Mouse (Mus musculus) gastrocnemius, adult 8-10 months (tissue): ENCODE measurements around the gene Ppp5c. TPM values are rescaled to one million over a fixed set of nuclear protein-coding genes. Genes with fewer than 3 reads are reported as not detected.

Experiments used
- DNase-seq, 2 experiments: peaks; one replicate each; pipeline ENCODE4 v3.0.0; 2022; ENCODE audit warnings: low spot score in 2 of 2
- total RNA-seq, 4 experiments: library from RNA; stranded (reverse); gene quantifications; 2 replicates each; pipeline ENCODE4 v1.2.4; 2022

Gene Ppp5c
- total RNA-seq, 4 experiments from 2014 or later, result 53.5 to 62.3 (median 60.6) TPM

- DNase-seq, result no peak
These were observed 26.7 kb upstream of the Ppp5c start for GRCm38 (mm10) chr7:17054325-17054989.

- DNase-seq, result peak in 1 of 2 experiments; percentile 37
These were observed 23.3 kb upstream of the Ppp5c start for GRCm38 (mm10) chr7:17050933-17051594.

GRCm38 (mm10) chr7:17050491-17050890 is 22.8 kb upstream of the Ppp5c start:
- DNase-seq, result no peak

GRCm38 (mm10) chr7:17048431-17049190 is 20.9 kb upstream of the Ppp5c start:
- no peak for DNase-seq

- no peak for DNase-seq
These were observed 19.4 kb upstream of the Ppp5c start for GRCm38 (mm10) chr7:17047041-17047682.

- DNase-seq, result no peak
These were observed 18.0 kb upstream of the Ppp5c start for GRCm38 (mm10) chr7:17045743-17046142.

GRCm38 (mm10) chr7:17039373-17039772 is 11.6 kb upstream of the Ppp5c start:
- DNase-seq, result no peak

GRCm38 (mm10) chr7:17038018-17038695 is 10.4 kb upstream of the Ppp5c start:
- no peak for DNase-seq

- no peak for DNase-seq
These were observed 2.5 kb upstream of the Ppp5c start for GRCm38 (mm10) chr7:17030239-17030638.

GRCm38 (mm10) chr7:17028923-17029322 is 1.2 kb upstream of the Ppp5c start:
- DNase-seq, result no peak

GRCm38 (mm10) chr7:17026710-17027587 is 775 bp downstream of the Ppp5c start:
- DNase-seq, result peak; percentile 36 to 51

GRCm38 (mm10) chr7:17025896-17026622 is 1.7 kb downstream of the Ppp5c start:
- DNase-seq, result no peak

GRCm38 (mm10) chr7:17025505-17025894 is 2.2 kb downstream of the Ppp5c start:
- no peak for DNase-seq

GRCm38 (mm10) chr7:17024814-17025504 is 2.8 kb downstream of the Ppp5c start:
- no peak for DNase-seq

GRCm38 (mm10) chr7:17024141-17024540 is 3.6 kb downstream of the Ppp5c start:
- DNase-seq, result no peak

- DNase-seq, result no peak
These were observed 4.0 kb downstream of the Ppp5c start for GRCm38 (mm10) chr7:17023701-17024100.

- no peak for DNase-seq
These were observed 5.5 kb downstream of the Ppp5c start for GRCm38 (mm10) chr7:17022176-17022575.

- DNase-seq, result no peak
These were observed 8.1 kb downstream of the Ppp5c start for GRCm38 (mm10) chr7:17019426-17020166.
